Mouse (Mus musculus): ENCODE data around the gene Nptx1. TPM values are rescaled to one million over a fixed set of nuclear protein-coding genes. Genes with fewer than 3 reads are reported as not detected.

The Nptx1 gene
- 26.0 and 28.3 TPM in 2 replicates for polyA plus RNA-seq (2015; fragmentation: Nextera tagmentation; extraction: Ambion mirVana)

GRCm38 (mm10) chr11:119547183-119547921, at the start of gene Nptx1:
Gene Nptx1, minus strand, starts transcription at chr11:119547753.
- no peaks in the 10 kb centered on the region for H3K9me3 ChIP-seq (replicated peaks)
- peak within 1 kb of the TSS; percentile 75 for H3K4me3 ChIP-seq (replicated peaks)
- peaks cover 84% of the 10 kb centered on the region for H3K4me1 ChIP-seq
- H3K4me2 ChIP-seq = peak within 1 kb of the TSS; percentile 98
- peaks cover 20% of the 10 kb centered on the region for H3K27me3 ChIP-seq (replicated peaks)
- ATAC-seq (ENCODE audit: low FRiP score) = peak; percentile 72
- WGBS = under 1% methylated on average over 84 of the region's 90 CpGs
- peak within 1 kb of the TSS; percentile 85 for H3K9ac ChIP-seq (replicated peaks)
- no peaks in the 10 kb centered on the region for H3K36me3 ChIP-seq
- peak within 1 kb of the TSS; percentile 76 for H3K27ac ChIP-seq (replicated peaks)

- no peaks in the 10 kb centered on the region for H3K27me3 ChIP-seq (replicated peaks)
- no peak for ATAC-seq (ENCODE audit: low FRiP score)
- peaks cover 11% of the 10 kb centered on the region for H3K4me1 ChIP-seq
- no peak overlapping the region for H3K4me2 ChIP-seq
- WGBS = 35% methylated on average over 3 of the region's 3 CpGs
- no peaks in the 10 kb centered on the region for H3K36me3 ChIP-seq
- H3K9ac ChIP-seq (replicated peaks) = no peak overlapping the region
- H3K27ac ChIP-seq (replicated peaks) = no peak overlapping the region
- no peaks in the 10 kb centered on the region for H3K9me3 ChIP-seq (replicated peaks)
- no peak overlapping the region for H3K4me3 ChIP-seq (replicated peaks)
Measured at GRCm38 (mm10) chr11:119593966-119594365, 46.4 kb upstream of the Nptx1 start.

GRCm38 (mm10) chr11:119589242-119589641, 41.7 kb upstream of the Nptx1 start:
- no peak overlapping the region for H3K4me2 ChIP-seq
- H3K9ac ChIP-seq (replicated peaks) = no peak overlapping the region
- ATAC-seq (ENCODE audit: low FRiP score) = no peak
- WGBS = 81% methylated on average over 7 of the region's 7 CpGs
- no peak overlapping the region for H3K4me3 ChIP-seq (replicated peaks)
- no peaks in the 10 kb centered on the region for H3K36me3 ChIP-seq
- no peak overlapping the region for H3K27ac ChIP-seq (replicated peaks)
- H3K4me1 ChIP-seq = peaks cover 23% of the 10 kb centered on the region
- H3K9me3 ChIP-seq (replicated peaks) = no peaks in the 10 kb centered on the region
- no peaks in the 10 kb centered on the region for H3K27me3 ChIP-seq (replicated peaks)

- Histone ChIP-seq H3K9ac (replicated peaks) (no peak overlapping the region), H3K9me3 (replicated peaks) (no peaks in the 10 kb centered on the region), H3K27ac (replicated peaks) (peak overlapping the region; percentile 56), H3K27me3 (replicated peaks) (no peaks in the 10 kb centered on the region), H3K4me3 (replicated peaks) (no peak overlapping the region), H3K4me2 (no peak overlapping the region), H3K4me1 (peaks cover 13% of the 10 kb centered on the region), H3K36me3 (no peaks in the 10 kb centered on the region)
- no peak for ATAC-seq (ENCODE audit: low FRiP score)
- 64% methylated on average over 5 of the region's 5 CpGs for WGBS
Measured at GRCm38 (mm10) chr11:119587112-119587511, 39.6 kb upstream of the Nptx1 start.

- H3K4me1 ChIP-seq = peaks cover 13% of the 10 kb centered on the region
- no peaks in the 10 kb centered on the region for H3K36me3 ChIP-seq
- no peak overlapping the region for H3K4me2 ChIP-seq
- WGBS = 68% methylated on average over 4 of the region's 4 CpGs
- no peak overlapping the region for H3K27ac ChIP-seq (replicated peaks)
- no peaks in the 10 kb centered on the region for H3K9me3 ChIP-seq (replicated peaks)
- H3K9ac ChIP-seq (replicated peaks) = no peak overlapping the region
- no peak for ATAC-seq (ENCODE audit: low FRiP score)
- no peaks in the 10 kb centered on the region for H3K27me3 ChIP-seq (replicated peaks)
- H3K4me3 ChIP-seq (replicated peaks) = no peak overlapping the region
Measured at GRCm38 (mm10) chr11:119586511-119586910, 39.0 kb upstream of the Nptx1 start.

GRCm38 (mm10) chr11:119577721-119578120, 30.2 kb upstream of the Nptx1 start:
- no peaks in the 10 kb centered on the region for H3K27me3 ChIP-seq (replicated peaks)
- no peaks in the 10 kb centered on the region for H3K36me3 ChIP-seq
- peaks cover 11% of the 10 kb centered on the region for H3K4me1 ChIP-seq
- no peak overlapping the region for H3K4me3 ChIP-seq (replicated peaks)
- ATAC-seq (ENCODE audit: low FRiP score) = no peak
- no peaks in the 10 kb centered on the region for H3K9me3 ChIP-seq (replicated peaks)
- H3K27ac ChIP-seq (replicated peaks) = no peak overlapping the region
- WGBS = 96% methylated on average over 2 of the region's 2 CpGs
- H3K4me2 ChIP-seq = no peak overlapping the region
- H3K9ac ChIP-seq (replicated peaks) = no peak overlapping the region

- peak overlapping the region; percentile 41; the same call in 1 of the 2 replicates for H3K27ac ChIP-seq (replicated peaks)
- peaks cover 14% of the 10 kb centered on the region for H3K4me1 ChIP-seq
- 11% methylated on average over 4 of the region's 4 CpGs for WGBS
- no peaks in the 10 kb centered on the region for H3K9me3 ChIP-seq (replicated peaks)
- H3K4me3 ChIP-seq (replicated peaks) = no peak overlapping the region
- no peaks in the 10 kb centered on the region for H3K27me3 ChIP-seq (replicated peaks)
- H3K36me3 ChIP-seq = no peaks in the 10 kb centered on the region
- no peak for ATAC-seq (ENCODE audit: low FRiP score)
- H3K4me2 ChIP-seq = no peak overlapping the region
- H3K9ac ChIP-seq (replicated peaks) = no peak overlapping the region
Measured at GRCm38 (mm10) chr11:119576855-119577254, 29.3 kb upstream of the Nptx1 start.

GRCm38 (mm10) chr11:119572316-119573010, 24.9 kb upstream of the Nptx1 start:
- Histone ChIP-seq H3K27me3 (replicated peaks) (0 out of 2 replicates have a peak, but pooled peaks cover 4% of the 10 kb centered on the region), H3K4me3 (replicated peaks) (no peak overlapping the region), H3K9me3 (replicated peaks) (no peaks in the 10 kb centered on the region), H3K9ac (replicated peaks) (no peak overlapping the region), H3K36me3 (no peaks in the 10 kb centered on the region), H3K27ac (replicated peaks) (no peak overlapping the region), H3K4me2 (no peak overlapping the region), H3K4me1 (peaks cover 14% of the 10 kb centered on the region)
- WGBS = 45% methylated on average over 15 of the region's 15 CpGs
- no peak for ATAC-seq (ENCODE audit: low FRiP score)

GRCm38 (mm10) chr11:119566188-119566587, 18.6 kb upstream of the Nptx1 start:
- Histone ChIP-seq H3K27me3 (replicated peaks) (peaks cover 4% of the 10 kb centered on the region; the same call in 1 of the 2 replicates), H3K27ac (replicated peaks) (no peak overlapping the region), H3K4me2 (no peak overlapping the region), H3K9ac (replicated peaks) (no peak overlapping the region), H3K36me3 (no peaks in the 10 kb centered on the region), H3K4me3 (replicated peaks) (no peak overlapping the region), H3K9me3 (replicated peaks) (no peaks in the 10 kb centered on the region), H3K4me1 (peaks cover 28% of the 10 kb centered on the region)
- no peak for ATAC-seq (ENCODE audit: low FRiP score)
- 58% methylated on average over 5 of the region's 5 CpGs for WGBS

GRCm38 (mm10) chr11:119565684-119566083, 18.1 kb upstream of the Nptx1 start:
- no peaks in the 10 kb centered on the region for H3K9me3 ChIP-seq (replicated peaks)
- H3K36me3 ChIP-seq = no peaks in the 10 kb centered on the region
- H3K4me2 ChIP-seq = no peak overlapping the region
- peaks cover 28% of the 10 kb centered on the region for H3K4me1 ChIP-seq
- H3K9ac ChIP-seq (replicated peaks) = no peak overlapping the region
- H3K27me3 ChIP-seq (replicated peaks) = peaks cover 4% of the 10 kb centered on the region; the same call in 1 of the 2 replicates
- no peak for ATAC-seq (ENCODE audit: low FRiP score)
- no peak overlapping the region for H3K27ac ChIP-seq (replicated peaks)
- no peak overlapping the region for H3K4me3 ChIP-seq (replicated peaks)
- 34% methylated on average over 10 of the region's 10 CpGs for WGBS

- no peak overlapping the region for H3K4me2 ChIP-seq
- H3K4me3 ChIP-seq (replicated peaks) = no peak overlapping the region
- no peak overlapping the region for H3K27ac ChIP-seq (replicated peaks)
- no peaks in the 10 kb centered on the region for H3K9me3 ChIP-seq (replicated peaks)
- H3K36me3 ChIP-seq = no peaks in the 10 kb centered on the region
- peaks cover 28% of the 10 kb centered on the region for H3K4me1 ChIP-seq
- peaks cover 3% of the 10 kb centered on the region; the same call in 1 of the 2 replicates for H3K27me3 ChIP-seq (replicated peaks)
- H3K9ac ChIP-seq (replicated peaks) = no peak overlapping the region
- ATAC-seq (ENCODE audit: low FRiP score) = no peak
- WGBS = 62% methylated on average over 7 of the region's 7 CpGs
Measured at GRCm38 (mm10) chr11:119565021-119565420, 17.5 kb upstream of the Nptx1 start.

GRCm38 (mm10) chr11:119564383-119564782, 16.8 kb upstream of the Nptx1 start:
- Histone ChIP-seq H3K4me3 (replicated peaks) (no peak overlapping the region), H3K27me3 (replicated peaks) (no peaks in the 10 kb centered on the region; the same call in 1 of the 2 replicates), H3K9me3 (replicated peaks) (no peaks in the 10 kb centered on the region), H3K36me3 (no peaks in the 10 kb centered on the region), H3K9ac (replicated peaks) (no peak overlapping the region), H3K4me1 (peaks cover 34% of the 10 kb centered on the region), H3K4me2 (no peak overlapping the region), H3K27ac (replicated peaks) (no peak overlapping the region)
- WGBS = 91% methylated on average over 10 of the region's 10 CpGs
- no peak for ATAC-seq (ENCODE audit: low FRiP score)

All from neural tube, embryonic 15.5 days (tissue).